Mouse (Mus musculus) embryo, embryonic 10 days (tissue): ENCODE measurements around the gene Unc5a.

Experiments used
- DNase-seq: peaks from one replicate; pipeline ENCODE4 v3.0.0-alpha.2; 2015; ENCODE audit warnings: low spot score

Gene Unc5a

DNA sequence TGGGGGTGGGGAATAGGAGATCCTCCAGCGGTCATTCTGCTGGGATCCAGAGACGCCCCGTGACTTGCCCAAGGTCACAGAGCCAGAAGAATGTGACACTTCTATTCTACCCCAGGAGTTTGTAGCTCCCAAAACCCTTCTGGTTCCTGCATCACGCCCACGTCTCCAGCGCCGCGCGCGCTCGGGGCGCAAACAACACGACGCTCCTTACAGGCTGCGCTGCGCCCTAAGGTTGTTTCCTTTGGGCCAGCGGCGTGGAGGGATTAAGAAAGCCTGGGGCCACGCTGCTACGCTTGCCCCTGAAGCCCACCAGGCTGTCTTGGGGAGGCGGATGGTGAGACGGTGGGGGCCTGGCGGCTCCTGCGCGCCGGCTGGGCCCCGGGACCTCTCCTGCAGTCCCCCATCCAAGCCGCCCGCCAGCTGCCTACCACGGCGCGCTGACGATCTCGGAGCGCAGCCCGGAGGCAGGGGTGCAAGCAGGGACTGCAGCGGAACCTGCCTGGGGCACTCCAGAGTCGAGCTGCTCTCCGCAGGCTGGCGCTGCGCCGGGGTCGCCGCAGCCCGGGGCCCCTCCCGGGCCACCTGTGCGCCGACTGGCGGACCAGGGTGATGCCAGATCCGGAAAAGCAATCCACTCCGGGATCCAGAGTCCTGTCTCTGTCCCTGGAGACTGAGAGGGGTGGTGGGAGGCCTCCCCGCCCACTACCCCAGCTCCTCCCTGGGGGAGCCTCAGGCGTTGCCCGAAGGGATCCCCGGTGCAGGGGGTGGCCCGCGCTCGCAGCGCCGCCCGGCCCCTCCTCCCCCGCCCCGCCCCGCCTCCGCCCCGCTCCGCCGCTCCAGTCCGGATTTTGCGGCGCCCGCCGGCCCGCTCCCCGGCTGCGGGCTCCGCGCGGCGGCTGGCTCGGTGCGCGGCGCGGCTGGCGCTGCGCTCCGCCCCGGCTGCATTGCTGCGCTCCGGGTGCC is at the start of gene Unc5a:
TSS of gene Unc5a (plus strand) at position 881 of the 963 bp plus-strand sequence.
- DNase-seq: peak; percentile 65

DNA sequence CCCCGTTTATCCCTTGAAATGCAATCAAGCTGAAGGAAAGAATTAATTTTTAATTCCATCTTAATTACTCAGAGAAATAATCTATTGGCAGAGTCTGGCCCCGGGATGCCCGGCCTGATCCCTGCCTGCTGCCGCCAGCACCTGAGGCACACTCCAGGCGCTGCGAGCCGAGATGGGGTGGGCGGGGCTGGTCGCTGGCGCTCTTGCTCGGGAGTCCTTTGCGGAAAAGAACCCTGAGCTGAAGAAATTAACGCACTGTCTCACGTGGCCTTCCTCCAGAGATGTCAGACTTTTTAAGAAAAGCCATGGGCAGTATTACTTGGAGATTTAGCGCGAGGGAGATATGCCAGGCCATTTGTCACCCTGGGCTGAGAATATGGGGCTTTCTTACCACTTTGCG is 37.2 kb upstream of the Unc5a start:
- no peak for DNase-seq

DNA sequence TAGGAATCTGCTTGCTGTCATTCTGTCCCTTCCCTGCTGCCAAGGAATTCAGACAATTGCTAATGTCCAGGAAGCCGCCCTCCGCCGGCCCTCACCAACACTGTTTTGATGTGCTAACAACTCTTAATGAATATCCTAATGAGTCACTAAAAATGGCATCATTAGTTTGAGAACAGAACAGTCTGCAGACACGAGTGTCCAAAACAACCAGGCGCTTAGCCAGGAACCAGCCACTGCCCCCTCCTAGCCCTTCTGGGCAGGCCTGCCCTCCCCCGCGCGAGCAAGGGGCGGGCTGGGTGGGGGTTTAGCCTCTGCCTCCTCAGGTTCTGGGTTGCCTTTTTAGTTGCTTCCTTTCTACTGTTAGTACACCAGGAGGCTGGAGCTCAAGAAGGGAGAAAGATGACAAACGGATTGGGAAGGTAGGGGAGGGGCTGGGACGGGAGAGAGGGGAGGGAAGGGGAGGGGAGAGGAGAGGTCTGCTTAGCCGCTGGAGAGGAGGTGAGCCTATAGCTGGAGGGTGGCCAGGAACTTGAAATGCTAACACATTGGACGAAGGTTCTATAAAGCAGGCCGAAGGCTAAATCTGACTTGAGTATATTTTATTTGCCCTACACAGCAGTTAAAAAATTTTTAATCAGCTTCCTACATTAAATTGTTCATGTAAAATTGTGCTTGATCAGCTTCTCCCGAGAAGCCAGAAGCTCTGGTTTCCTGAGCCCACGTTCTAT is 36.2 kb upstream of the Unc5a start:
- DNase-seq: no peak

DNA sequence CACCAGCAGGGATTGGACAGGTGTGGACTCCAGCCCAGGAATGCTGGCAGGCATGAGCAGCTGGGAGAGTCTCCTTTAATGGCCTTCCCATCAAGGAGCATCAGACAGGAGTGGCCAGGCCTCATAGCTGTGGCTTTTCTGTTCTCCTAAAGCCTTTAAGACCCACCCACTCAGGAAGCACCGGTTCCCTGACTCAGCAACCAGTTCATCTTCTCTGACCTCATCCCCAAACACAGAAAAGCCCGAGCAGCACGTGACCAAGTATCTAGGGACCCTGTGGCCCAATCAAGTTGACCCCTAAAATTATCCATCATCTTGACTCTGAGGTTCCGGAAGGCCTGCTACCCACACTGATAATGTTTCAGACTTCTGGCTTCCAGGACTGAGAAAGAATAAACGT is 32.6 kb upstream of the Unc5a start:
- no peak for DNase-seq

DNA sequence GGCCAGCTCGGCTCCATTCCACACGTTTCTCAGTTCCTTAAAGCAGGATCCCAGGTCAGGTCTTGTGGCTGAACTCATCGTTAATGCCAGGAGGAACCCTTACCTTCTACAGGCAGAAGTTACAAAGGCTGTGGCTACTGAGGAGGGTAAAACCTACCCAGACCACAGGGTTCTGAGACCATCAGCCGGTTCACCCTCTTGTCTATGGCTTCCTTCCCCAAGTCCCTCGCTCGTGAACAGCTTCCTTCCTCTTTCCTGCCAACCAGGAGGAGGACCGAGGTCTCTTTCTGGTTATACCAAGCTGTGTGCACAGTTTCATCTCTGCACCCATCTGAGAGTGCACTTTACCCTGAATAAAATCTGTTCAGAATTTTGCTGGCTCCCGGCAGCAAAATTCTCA is 30.3 kb upstream of the Unc5a start:
- no peak for DNase-seq

DNA sequence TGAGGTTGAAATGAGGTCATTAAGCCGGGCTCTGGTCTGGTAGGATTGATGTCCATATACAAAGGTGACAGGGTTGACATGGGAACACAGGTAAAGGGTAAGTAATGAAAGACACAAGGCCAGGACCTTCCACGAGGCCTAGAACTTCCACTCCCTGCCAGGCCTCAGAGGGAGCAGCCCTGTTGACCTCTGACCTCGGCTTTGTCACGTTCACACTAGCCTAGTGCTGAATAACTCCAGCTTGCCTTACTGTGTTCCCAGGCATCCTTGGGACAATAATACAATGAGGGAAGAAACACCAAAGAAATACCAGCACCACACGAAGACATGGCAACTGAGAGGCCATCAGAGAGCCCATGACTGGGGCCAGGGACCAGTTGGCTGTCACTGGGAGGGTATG is 29.5 kb upstream of the Unc5a start:
- DNase-seq: peak; percentile 76

DNA sequence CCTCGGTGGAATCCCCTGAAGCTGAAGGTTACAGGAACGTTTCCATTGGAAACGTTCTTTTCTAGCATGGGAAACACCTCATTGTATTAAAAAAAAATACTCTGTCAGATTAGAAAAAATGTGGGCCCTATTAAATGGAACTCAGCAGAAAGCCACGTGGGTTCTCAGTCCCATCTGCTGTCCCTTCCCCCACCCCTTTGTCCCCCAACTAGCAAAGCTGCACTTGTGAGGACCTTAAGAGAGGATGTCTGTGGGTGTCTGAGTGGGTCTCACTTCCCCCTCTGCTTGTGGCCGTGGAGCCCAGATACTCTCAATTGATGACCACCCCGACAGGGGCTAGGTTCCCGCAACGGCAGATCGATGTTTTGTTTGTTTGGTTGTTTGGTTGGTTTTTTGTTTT is 27.5 kb upstream of the Unc5a start:
- no peak for DNase-seq

DNA sequence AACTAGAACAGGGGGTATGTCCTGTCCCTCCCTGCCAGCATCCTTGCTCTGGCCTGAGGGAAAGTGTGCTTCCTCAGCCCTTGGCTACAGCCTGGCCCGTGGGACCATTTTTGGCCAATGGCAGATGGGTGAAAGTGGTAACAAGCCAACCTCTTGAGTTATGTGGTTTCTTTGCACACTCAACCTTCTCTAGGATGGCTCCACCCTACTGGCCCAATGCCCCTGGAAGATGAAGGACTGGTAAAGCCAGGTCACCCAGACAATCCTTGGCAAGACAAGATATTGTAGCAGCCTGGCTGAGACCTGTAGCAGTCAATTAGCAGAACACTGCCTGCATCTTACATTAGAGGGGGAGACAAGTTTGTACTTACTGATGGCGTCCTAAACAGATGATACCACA is 25.5 kb upstream of the Unc5a start:
- no peak for DNase-seq

DNA sequence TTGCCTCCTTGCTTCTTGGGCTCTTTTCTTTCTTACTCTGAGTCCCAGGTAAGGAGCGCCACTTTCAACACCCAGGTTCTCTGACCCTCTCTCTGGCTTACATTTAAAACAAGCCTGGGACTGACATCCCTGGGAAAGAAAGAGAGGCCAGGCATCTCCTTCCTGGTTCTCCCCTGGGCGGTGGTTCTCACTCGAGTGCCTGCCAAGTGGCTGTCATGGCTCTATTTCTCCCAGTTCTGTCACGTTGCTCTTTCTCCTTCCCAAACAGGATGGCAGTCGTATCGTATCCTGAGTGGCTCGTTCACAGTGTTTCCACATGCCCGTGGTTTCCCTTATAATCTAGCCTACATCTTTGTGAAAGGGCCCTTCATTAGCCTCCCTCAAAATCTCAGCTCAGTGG is 23.7 kb upstream of the Unc5a start:
- DNase-seq: no peak

DNA sequence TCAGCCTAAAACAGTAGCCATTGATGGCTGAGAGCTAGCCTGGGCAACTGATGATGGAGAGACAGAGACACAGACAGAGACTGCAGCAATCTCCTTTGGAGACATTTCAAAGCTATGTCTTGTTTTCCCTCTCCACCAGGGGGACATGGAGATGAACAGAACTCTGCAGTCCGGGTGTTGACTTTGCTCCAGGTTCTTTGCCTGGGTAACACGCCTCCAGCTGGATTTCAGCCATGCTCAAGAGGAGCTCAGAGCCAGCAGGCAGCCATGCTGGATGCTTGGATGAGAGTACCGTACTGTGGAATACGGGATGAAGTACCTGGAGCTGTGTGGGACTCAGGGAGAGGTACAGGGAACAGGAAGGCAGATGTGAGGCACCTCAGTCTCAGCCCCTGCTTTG is 22.6 kb upstream of the Unc5a start:
- no peak for DNase-seq

DNA sequence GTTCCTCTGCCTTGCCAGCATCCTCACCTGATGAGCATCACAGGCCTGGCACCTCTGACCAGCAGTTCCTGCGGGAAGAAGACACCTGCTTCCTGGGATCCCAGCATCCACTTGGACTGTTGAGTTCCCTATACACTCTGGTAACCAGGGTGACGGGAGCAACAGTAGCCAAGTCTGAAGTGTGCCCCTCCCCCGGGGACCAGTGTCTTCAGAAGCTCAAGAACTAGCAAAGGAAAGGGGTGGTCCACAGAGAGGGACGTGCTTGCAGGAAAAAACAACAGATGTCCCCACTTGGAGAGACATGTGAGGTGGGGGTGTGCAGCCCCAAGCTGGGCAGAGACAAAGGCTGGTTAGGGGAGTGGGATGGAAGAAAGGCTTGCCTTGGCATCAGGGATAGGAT is 19.1 kb upstream of the Unc5a start:
- DNase-seq: no peak

DNA sequence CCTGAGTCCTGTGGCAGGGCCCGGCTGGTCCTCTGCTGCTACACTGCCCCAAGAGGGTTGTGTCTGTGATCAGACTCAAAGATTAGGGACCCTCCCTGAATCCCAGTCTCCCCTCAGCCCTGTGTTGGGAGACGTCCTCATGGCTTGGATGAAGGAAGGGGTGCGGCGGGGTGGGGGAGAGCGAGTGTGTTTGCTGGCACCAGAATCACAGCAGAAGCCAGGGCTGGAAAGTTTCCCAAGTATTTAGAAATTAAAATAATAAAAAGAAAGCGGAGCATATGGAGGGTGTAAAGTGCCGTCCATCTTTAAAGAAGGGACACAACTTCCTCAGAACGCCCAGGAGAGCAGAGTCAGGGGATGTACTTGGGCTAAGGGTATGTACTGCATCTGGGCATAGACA is 14.3 kb upstream of the Unc5a start:
- DNase-seq: no peak

DNA sequence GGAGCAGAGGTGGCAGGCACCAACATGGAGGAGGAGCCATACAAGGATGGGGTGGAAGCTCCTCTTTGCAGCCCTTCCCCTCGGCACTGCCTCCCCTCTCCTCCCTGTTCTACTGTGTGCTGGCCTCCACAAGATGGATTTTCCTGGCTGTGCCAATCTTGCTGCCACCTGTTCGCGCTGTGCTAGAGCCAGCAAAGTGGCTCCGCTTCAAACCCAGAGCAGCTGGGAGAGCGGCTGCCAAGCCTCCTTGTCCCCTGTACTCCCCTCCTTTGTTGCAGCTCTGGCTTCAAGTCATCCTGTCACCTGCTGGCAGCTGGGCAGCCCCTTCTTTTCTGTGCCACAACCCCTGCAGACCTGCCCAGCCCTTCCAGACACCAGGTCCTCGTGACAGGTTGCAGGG is 13.0 kb upstream of the Unc5a start:
- DNase-seq: no peak

DNA sequence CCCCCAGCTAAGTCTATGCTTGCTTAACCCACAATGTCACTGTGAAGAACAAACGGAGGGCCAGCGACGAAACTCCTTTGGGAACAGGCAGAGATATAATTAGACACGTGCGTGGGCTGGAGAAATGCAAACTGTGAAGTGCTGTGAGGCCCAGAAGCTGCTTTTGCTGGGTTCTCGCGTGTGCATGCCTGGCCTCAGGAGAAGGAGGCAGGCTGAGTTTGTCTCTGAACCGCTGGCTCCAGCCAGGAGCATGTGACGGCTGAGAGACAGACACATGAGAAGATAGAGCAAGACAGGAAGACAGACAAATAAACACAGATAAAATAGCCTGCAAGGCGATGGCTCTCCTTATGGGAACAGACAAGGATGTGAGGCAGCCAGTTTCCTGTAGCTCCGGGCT is 11.3 kb upstream of the Unc5a start:
- no peak for DNase-seq

DNA sequence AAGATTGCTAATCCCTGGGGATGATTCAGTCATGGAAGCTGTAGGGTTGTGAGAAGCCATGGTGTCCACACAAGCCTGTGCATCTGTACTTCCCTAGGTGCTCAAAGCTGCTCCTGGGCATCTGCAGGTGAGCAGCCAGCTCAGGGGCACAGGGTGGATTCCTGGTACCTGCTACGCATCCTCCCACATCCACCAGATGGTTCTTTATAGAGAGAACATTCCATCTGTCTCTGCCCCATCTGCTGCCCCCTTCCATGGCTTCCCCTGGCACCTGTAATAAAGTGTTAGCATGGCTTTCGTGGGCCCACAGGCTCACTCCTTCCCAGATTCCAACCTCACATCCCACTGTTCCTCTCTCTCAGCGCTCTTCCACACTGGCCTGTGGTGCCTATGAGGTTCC is 10.7 kb upstream of the Unc5a start:
- no peak for DNase-seq

DNA sequence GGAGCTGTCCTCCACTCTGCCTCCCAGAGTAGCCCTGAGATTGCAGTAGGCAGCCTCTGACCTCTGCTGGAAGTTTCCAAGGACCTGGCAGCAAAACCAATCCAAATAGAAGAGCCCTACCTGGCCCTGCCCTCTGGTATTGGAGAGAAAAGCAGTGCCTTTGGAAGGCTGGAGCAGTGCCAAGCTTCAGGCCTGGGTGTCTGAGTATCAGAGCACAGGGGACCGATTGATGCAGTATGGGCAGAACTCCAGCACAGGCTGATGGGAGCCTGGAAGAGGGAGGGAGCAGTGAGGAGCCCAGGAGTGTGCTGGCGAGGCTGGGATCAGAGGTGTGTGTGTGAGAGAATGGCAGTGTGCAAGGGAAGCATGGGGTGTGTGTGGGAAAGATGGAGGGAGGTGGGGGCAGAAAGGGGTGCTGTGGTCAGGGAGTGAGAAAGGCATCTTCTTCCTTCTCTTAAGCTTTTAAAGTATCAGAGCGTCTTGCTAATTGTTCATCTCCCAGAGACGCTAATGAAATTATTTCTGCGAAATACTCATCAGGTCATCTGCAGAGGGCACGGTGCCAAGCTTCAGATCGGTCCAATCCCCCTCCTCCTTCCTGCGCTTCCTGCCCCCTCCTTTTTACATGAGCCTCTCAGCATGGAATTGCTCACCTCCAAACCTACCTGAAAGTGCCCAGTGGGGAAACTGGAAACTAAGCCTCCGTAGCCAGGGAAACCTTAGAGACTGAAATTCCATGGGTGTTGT is 4.6 kb upstream of the Unc5a start:
- no peak for DNase-seq

DNA sequence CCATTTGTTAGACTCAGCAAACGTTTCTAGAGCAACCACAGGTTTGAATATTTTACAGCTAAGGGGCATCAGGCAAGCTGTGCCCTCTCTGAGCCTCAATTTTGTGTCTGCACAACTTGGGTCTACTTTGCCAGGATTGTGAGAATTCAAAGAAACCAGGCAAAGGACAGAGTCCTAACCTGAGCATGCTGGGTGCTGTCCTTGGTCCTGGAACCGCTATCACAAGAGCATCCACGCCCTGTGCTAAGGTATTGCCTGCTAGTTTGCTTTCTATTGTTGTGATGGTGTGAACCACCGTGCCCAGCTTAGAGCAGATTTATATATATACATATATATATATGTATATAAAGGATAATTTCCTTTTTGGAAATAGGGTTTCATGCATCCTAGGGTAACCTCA is 3.9 kb upstream of the Unc5a start:
- peak; percentile 84 for DNase-seq

DNA sequence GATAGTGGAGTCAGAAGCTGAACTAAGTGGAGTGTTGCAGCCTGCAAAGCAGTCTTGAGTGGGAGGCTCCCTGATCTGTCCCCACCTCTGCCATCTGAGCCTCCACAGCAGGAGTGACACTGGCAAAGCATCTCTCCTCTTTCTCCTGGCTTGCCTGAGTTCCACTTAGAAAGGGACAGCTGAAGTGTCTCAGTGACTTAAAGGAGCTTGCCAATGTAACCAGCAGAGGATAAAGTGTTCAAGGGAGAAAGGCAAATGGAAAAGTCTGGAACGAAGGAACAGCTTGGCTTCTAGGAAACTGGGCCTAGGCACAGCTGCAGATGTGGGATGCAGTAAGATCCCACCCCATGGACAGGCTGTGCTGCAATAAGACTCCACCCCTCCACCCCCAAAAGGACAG is 2.8 kb upstream of the Unc5a start:
- DNase-seq: no peak

DNA sequence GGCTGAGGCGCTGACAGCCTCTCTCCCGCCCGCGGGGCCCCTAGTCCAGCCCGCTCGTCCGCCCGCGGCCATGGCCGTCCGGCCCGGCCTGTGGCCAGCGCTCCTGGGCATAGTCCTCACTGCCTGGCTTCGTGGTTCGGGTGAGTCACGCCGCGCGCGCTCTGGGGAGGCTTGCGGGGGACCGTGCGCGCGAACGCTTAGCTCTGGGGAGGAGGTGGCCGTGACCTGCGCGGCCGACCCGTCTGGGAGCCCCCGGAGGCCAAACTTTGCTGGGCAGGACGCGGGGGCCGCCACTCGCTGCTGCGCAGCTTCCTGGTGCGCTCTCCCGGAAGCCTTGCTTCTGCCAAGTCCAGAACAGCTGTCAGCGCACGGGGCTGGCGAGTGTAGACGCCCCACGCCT is 381 bp downstream of the Unc5a start:
- DNase-seq: peak; percentile 46

DNA sequence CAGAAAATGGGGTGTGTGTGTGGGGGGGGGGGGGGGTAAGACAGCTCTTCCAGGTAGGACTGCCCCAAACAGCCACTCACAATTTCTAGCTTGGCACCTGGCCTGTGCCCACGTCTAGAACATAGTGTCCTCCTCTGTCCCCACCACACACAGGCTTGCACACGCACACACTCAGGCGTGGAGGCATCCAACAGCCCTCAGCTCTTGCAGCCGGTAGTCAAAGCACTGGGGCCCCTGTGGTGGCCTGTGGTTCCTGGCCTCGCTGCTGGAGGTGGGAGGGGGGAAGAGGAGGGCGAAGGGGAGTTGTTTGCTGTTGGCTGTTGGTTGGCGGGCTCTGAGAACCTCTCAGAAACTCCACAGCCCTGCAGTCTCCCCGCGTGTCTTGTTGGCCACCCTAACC is 920 bp downstream of the Unc5a start:
- DNase-seq: no peak

DNA sequence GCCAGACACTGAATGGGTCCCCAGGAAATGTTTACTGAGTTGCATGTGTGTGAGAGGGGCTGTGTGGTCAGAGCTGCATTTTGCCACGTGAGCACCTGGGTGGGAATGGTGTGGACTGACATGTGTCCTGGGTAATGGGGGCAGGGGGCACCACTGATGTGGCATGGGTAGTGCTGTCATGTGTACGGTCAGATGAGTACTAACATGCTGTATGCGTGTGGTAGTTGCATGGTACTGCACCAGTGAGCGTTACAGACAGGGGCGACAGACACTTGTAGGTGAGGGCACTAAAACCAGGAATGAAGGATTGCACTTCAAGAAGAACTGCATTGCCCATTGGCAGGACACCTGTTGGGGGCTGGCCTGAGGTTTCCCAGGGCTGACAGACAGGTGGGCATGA is 2.0 kb downstream of the Unc5a start:
- no peak for DNase-seq

DNA sequence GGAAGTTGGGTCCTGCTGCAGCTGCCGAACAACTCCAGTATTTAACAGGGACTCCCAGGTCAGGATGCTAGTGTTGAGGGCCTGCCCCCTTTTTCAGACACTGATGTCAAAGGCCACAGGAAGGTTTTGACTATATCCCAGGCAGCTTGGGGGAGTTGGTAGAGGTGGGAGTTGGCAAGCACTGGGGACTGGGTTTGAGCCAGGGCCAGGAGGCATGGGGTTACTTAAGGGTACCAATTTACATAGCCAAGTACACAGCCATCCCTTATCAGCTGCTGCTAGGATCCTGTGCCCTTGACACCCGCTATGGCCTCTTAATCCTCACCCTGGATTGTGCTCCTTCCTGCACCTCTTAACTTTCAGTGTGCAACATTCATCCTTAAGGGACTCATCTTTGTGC is 5.5 kb downstream of the Unc5a start:
- no peak for DNase-seq
